Mouse (Mus musculus) hindbrain, embryonic 11.5 days (tissue): ENCODE results near the gene Ift57. TPM values are rescaled to one million over a fixed set of nuclear protein-coding genes. Genes with fewer than 3 reads are reported as not detected.

Source experiments
- ATAC-seq: fragments of 200-750 bp; cut with Nextera tagmentation; 2 replicates; pipeline ENCODE4 v1.8.0; 2017; ENCODE audit warnings: mild to moderate bottlenecking, moderate TSS enrichment, moderate library complexity; ENCODE audit not compliant: low FRiP score
- DNase-seq: peaks from one replicate; pipeline ENCODE4 v3.0.0-alpha.2; 2015; ENCODE audit warnings: low spot score
- H3K27ac ChIP-seq: fragments of 300-500 bp; sonication (generic); 2 replicates; pipeline ENCODE4 v1.5.1; 2014; ENCODE audit warnings: mild to moderate bottlenecking, low read depth, low read length
- H3K27me3 ChIP-seq: fragments of 300-500 bp; sonication (generic); 2 replicates; pipeline ENCODE4 v1.6.1; 2014; ENCODE audit warnings: mild to moderate bottlenecking, low read length, moderate library complexity, mixed read lengths; ENCODE audit not compliant: control insufficient read depth, insufficient read depth
- H3K36me3 ChIP-seq: fragments of 300-500 bp; sonication (generic); 2 replicates; pipeline ENCODE4 v1.6.1; 2014; ENCODE audit warnings: mild to moderate bottlenecking, low read length, moderate library complexity, mixed read lengths; ENCODE audit not compliant: control insufficient read depth, insufficient read depth
- H3K4me1 ChIP-seq: fragments of 300-500 bp; sonication (generic); replicated peaks from 2 replicates; pipeline ENCODE4 v1.6.1; 2014; ENCODE audit warnings: low read length, mixed read lengths; ENCODE audit not compliant: control insufficient read depth, insufficient read depth
- H3K4me2 ChIP-seq: fragments of 300-500 bp; sonication (generic); replicated peaks from 2 replicates; pipeline ENCODE4 v1.6.1; 2014; ENCODE audit warnings: mild to moderate bottlenecking, low read depth, low read length
- H3K4me3 ChIP-seq: fragments of 300-500 bp; sonication (generic); 2 replicates; pipeline ENCODE4 v1.5.1; 2014; ENCODE audit warnings: low read depth, low read length
- H3K9ac ChIP-seq: fragments of 300-500 bp; sonication (generic); 2 replicates; pipeline ENCODE4 v1.6.1; 2014; ENCODE audit warnings: low read depth, low read length
- H3K9me3 ChIP-seq: fragments of 300-500 bp; sonication (generic); 2 replicates; pipeline ENCODE4 v1.6.1; 2016; ENCODE audit warnings: low read length; ENCODE audit not compliant: control insufficient read depth
- WGBS: fragments of 180-500 bp; shearing (Covaris S2); extraction: QIAGEN DNeasy Blood & Tissue Kit; methylation state at CpG from one replicate; pipeline ENCODE4 v1.1.7; 2014; 5-methylcytosine and 5-hydroxymethylcytosine counted together
- polyA plus RNA-seq: library from polyadenylated mRNA; unstranded; fragments of >200 nt; fragmentation: Nextera tagmentation; extraction: Ambion mirVana; gene quantifications from 2 replicates; pipeline ENCODE4 v1.2.1, GENCODE M21; 2014

Gene Ift57
- polyA plus RNA-seq, 1 experiment from 2014 or later, result 39.1 TPM

- Histone ChIP-seq H3K9ac (no peak overlapping the region), H3K27me3 (no peaks in the 10 kb centered on the region), H3K36me3 (no peaks in the 10 kb centered on the region), H3K4me1 (no peaks in the 10 kb centered on the region), H3K4me2 (no peak overlapping the region), H3K27ac (no peak overlapping the region), H3K9me3 (no peaks in the 10 kb centered on the region), H3K4me3 (no peak overlapping the region)
- 88% methylated on average over 9 of the region's 9 CpGs for WGBS
- ATAC-seq, result no peak
- no peak for DNase-seq
Measured at GRCm38 (mm10) chr16:49793596-49793995, 94.6 kb downstream of the Ift57 start.

GRCm38 (mm10) chr16:49796271-49796670, 97.2 kb downstream of the Ift57 start:
- no peak overlapping the region for H3K4me2 ChIP-seq
- H3K36me3 ChIP-seq, result no peaks in the 10 kb centered on the region
- WGBS, result 83% methylated on average over 2 of the region's 2 CpGs
- H3K4me3 ChIP-seq, result no peak overlapping the region
- DNase-seq (no peak), ATAC-seq (0 out of 2 replicates have a peak, but pooled peaks have one; percentile 25)
- H3K27ac ChIP-seq, result no peak overlapping the region
- H3K9ac ChIP-seq, result no peak overlapping the region
- no peaks in the 10 kb centered on the region for H3K27me3 ChIP-seq
- H3K9me3 ChIP-seq, result no peaks in the 10 kb centered on the region
- no peaks in the 10 kb centered on the region for H3K4me1 ChIP-seq

GRCm38 (mm10) chr16:49796954-49797353, 97.9 kb downstream of the Ift57 start:
- H3K27ac ChIP-seq, result no peak overlapping the region

GRCm38 (mm10) chr16:49798790-49799189, 99.8 kb downstream of the Ift57 start:
- ATAC-seq (no peak), DNase-seq (no peak)
- no peaks in the 10 kb centered on the region for H3K36me3 ChIP-seq
- H3K9ac ChIP-seq, result no peak overlapping the region
- no peak overlapping the region for H3K4me3 ChIP-seq
- no peak overlapping the region for H3K27ac ChIP-seq
- WGBS, result 87% methylated on average over 6 of the region's 6 CpGs
- H3K4me1 ChIP-seq, result no peaks in the 10 kb centered on the region
- no peaks in the 10 kb centered on the region for H3K27me3 ChIP-seq
- no peak overlapping the region for H3K4me2 ChIP-seq
- H3K9me3 ChIP-seq, result no peaks in the 10 kb centered on the region

More at GRCm38 (mm10) chr16:49796954-49797353, 97.9 kb downstream of the Ift57 start:
- no peak overlapping the region for H3K9ac ChIP-seq
- no peaks in the 10 kb centered on the region for H3K27me3 ChIP-seq
- H3K36me3 ChIP-seq, result no peaks in the 10 kb centered on the region
- H3K4me3 ChIP-seq, result no peak overlapping the region
- ATAC-seq, result no peak
- no peak for DNase-seq
- no peaks in the 10 kb centered on the region for H3K4me1 ChIP-seq
- no peak overlapping the region for H3K4me2 ChIP-seq
- 89% methylated on average over 2 of the region's 2 CpGs for WGBS
- no peaks in the 10 kb centered on the region for H3K9me3 ChIP-seq

GRCm38 (mm10) chr16:49799597-49800561, 100.8 kb downstream of the Ift57 start, which contains the start of gene Cd47:
TSS of gene Cd47 (plus strand) at chr16:49800533.
- Histone ChIP-seq H3K4me3 (no peak within 1 kb of the TSS), H3K36me3 (no peaks in the 10 kb centered on the region), H3K4me2 (no peak within 1 kb of the TSS), H3K4me1 (no peaks in the 10 kb centered on the region), H3K9me3 (no peaks in the 10 kb centered on the region), H3K27ac (no peak within 1 kb of the TSS), H3K9ac (no peak within 1 kb of the TSS), H3K27me3 (no peaks in the 10 kb centered on the region)
- DNase-seq, result no peak
- WGBS, result 89% methylated on average over 10 of the region's 10 CpGs
- no peak for ATAC-seq

GRCm38 (mm10) chr16:49800996-49801395, 102.0 kb downstream of the Ift57 start:
- WGBS, result 85% methylated on average over 5 of the region's 5 CpGs
- H3K9me3 ChIP-seq, result no peaks in the 10 kb centered on the region
- no peak overlapping the region for H3K4me2 ChIP-seq
- no peak for DNase-seq
- H3K27ac ChIP-seq, result no peak overlapping the region
- H3K9ac ChIP-seq, result no peak overlapping the region
- no peak overlapping the region for H3K4me3 ChIP-seq
- H3K4me1 ChIP-seq, result no peaks in the 10 kb centered on the region
- no peak for ATAC-seq
- no peaks in the 10 kb centered on the region for H3K36me3 ChIP-seq
- no peaks in the 10 kb centered on the region for H3K27me3 ChIP-seq

GRCm38 (mm10) chr16:49801399-49801798, 102.4 kb downstream of the Ift57 start:
- no peak overlapping the region for H3K9ac ChIP-seq
- no peaks in the 10 kb centered on the region for H3K9me3 ChIP-seq
- 68% methylated on average over 5 of the region's 5 CpGs for WGBS
- no peak overlapping the region for H3K4me3 ChIP-seq
- no peaks in the 10 kb centered on the region for H3K4me1 ChIP-seq
- H3K4me2 ChIP-seq, result no peak overlapping the region
- no peaks in the 10 kb centered on the region for H3K27me3 ChIP-seq
- DNase-seq (no peak), ATAC-seq (no peak)
- no peaks in the 10 kb centered on the region for H3K36me3 ChIP-seq
- no peak overlapping the region for H3K27ac ChIP-seq

GRCm38 (mm10) chr16:49802993-49803392, 104.0 kb downstream of the Ift57 start:
- WGBS, result 56% methylated on average over 2 of the region's 2 CpGs
- H3K9me3 ChIP-seq, result no peaks in the 10 kb centered on the region
- no peak overlapping the region for H3K4me2 ChIP-seq
- H3K4me1 ChIP-seq, result no peaks in the 10 kb centered on the region
- ATAC-seq, result peak; percentile 72
- H3K4me3 ChIP-seq, result no peak overlapping the region
- H3K9ac ChIP-seq, result no peak overlapping the region
- H3K36me3 ChIP-seq, result no peaks in the 10 kb centered on the region
- peak; percentile 25 for DNase-seq
- no peak overlapping the region for H3K27ac ChIP-seq
- H3K27me3 ChIP-seq, result no peaks in the 10 kb centered on the region
